In the genomic region with DNA sequence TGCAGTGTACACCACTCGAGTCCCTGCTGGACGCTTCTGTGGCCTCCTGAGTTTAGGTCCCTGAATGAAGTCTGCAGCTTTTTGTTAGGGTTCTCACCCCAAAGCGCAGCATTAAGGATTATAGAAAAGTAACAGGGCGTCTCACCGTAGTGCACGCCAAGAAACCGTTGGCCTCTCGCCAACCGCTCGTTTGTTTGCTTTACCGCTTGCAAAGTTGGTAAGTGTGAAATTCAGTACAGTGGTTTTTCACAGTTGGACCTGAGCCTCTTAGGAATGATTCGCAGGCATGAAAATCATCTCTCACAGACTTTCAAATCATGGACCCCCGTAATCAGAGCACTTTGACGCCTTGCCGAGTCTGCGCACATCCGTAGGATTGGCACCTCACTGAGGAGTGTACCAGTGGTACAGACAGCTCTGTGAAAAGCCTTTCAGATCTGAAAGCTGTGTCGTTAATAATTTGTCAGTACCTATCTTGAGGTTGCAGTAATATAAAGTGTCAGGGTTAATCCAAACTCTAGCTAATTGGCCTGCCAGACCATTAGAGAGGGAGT, we compare ENCODE assay signal across 8 mouse cellular contexts.
A peak's percentile ranks its signal among the peaks of the same experiment; 100 is the strongest.
DNase-seq lines count a peak whose midpoint lies in the region; ATAC-seq and TF ChIP-seq lines count a peak whose summit lies in the region.

No protein-coding gene starts in this region.

- H3K4me2 ChIP-seq in hindbrain, postnatal 0 days (ENCODE audit: low read depth, low read length), result no peak overlapping the region

- H3K9me3 ChIP-seq in hindbrain, postnatal 0 days (ENCODE audit: low read length), result no peaks in the 10 kb centered on the region

- intact Hi-C loops in heart, adult 2 months (cut with DNase I), result no loop called here

- peaks cover 6% of the 10 kb centered on the region for H3K36me3 ChIP-seq in heart, adult 2 months (ENCODE audit: control insufficient read depth, insufficient read depth, low read length)
- peaks cover 39% of the 10 kb centered on the region for H3K36me3 ChIP-seq in hindbrain, postnatal 0 days (ENCODE audit: insufficient read depth, low read length)

- ATAC-seq in hindbrain, postnatal 0 days, result no peak
- ATAC-seq in inflammation-experienced regulatory T-cells, adult 6 months, result no peak

- TF ChIP-seq POLR2A in heart, adult 2 months (IDR thresholded peaks at IDR 0.05; ENCODE audit: insufficient read depth, low read depth, low read length), result no peak

- H3K4me1 ChIP-seq in heart, adult 2 months (ENCODE audit: control insufficient read depth, insufficient read depth, low read length), result peaks cover 3% of the 10 kb centered on the region
- no peaks in the 10 kb centered on the region for H3K4me1 ChIP-seq in hindbrain, postnatal 0 days (ENCODE audit: insufficient read depth, low read length)

- H3K79me2 ChIP-seq in heart, adult 2 months (replicated peaks; ENCODE audit: control insufficient read depth, insufficient read depth, low read length), result no peaks in the 10 kb centered on the region

- 70% methylated on average over 18 of the region's 18 CpGs for WGBS in heart, adult 2 months
- WGBS in hindbrain, postnatal 0 days, result 40% methylated on average over 18 of the region's 18 CpGs

- H3K4me3 ChIP-seq in heart, adult 2 months, result no peak overlapping the region
- no peak overlapping the region for H3K4me3 ChIP-seq in hindbrain, postnatal 0 days (ENCODE audit: low read length)

- no peak overlapping the region for H3K27ac ChIP-seq in heart, adult 2 months
- no peak overlapping the region for H3K27ac ChIP-seq in hindbrain, postnatal 0 days

- peak; percentile 72 for DNase-seq in heart, postnatal 4 days
- no peak for DNase-seq in heart, adult 2 months
- peak; percentile 28 for DNase-seq in brain, embryonic 18.5 days (ENCODE audit: low read depth, low spot score)
- DNase-seq in hindbrain, postnatal 0 days (ENCODE audit: low spot score), result peak; percentile 53
- peak; percentile 83 for DNase-seq in lung, postnatal 14 days
- no peak for DNase-seq in natural killer cell, adult 2 months (ENCODE audit: low spot score in 2 of 2)
- no peak for DNase-seq in MN1 (ENCODE audit: low spot score)

- H3K27me3 ChIP-seq in heart, adult 2 months (ENCODE audit: control insufficient read depth, insufficient read depth, low read length), result no peaks in the 10 kb centered on the region
- no peaks in the 10 kb centered on the region for H3K27me3 ChIP-seq in hindbrain, postnatal 0 days (ENCODE audit: insufficient read depth, low read length)

- no peak overlapping the region for H3K9ac ChIP-seq in heart, adult 2 months (ENCODE audit: low read depth, low read length)
- H3K9ac ChIP-seq in hindbrain, postnatal 0 days (replicated peaks; ENCODE audit: low read length), result no peak overlapping the region

- no peak for TF ChIP-seq CTCF in heart, adult 2 months (IDR thresholded peaks at IDR 0.05)
- no peak for TF ChIP-seq CTCF in hindbrain, postnatal 0 days (IDR thresholded peaks at IDR 0.05; ENCODE audit: low read depth)

- TF ChIP-seq EP300 in heart, adult 2 months (IDR thresholded peaks at IDR 0.05; ENCODE audit: insufficient read depth, low read depth, low read length), result no peak

Comparison
In these comparisons a context has a peak if more than half of its experiments do, and no peak if none do; other contexts are left out.
1. DNase-seq: peak in heart, postnatal 4 days (single experiment), brain, embryonic 18.5 days (single experiment), hindbrain, postnatal 0 days (single experiment) and lung, postnatal 14 days (single experiment); none in heart, adult 2 months (0 of 2), natural killer cell, adult 2 months (0 of 2) and MN1 (single experiment).